Mouse (Mus musculus): Measurements from ENCODE around the gene Spata20.

The Spata20 gene

GRCm38 (mm10) chr11:94486001-94486400, at the start of gene Spata20:
Spata20 (minus strand) TSS chr11:94486179.
- DNase-seq (ENCODE audit: low read depth, low spot score) = no peak

- DNase-seq (ENCODE audit: low read depth, low spot score) = no peak
Observed at GRCm38 (mm10) chr11:94533171-94533570, 47.2 kb upstream of the Spata20 start.

GRCm38 (mm10) chr11:94528879-94529278, 42.9 kb upstream of the Spata20 start:
- no peak for DNase-seq (ENCODE audit: low read depth, low spot score)

- no peak for DNase-seq (ENCODE audit: low read depth, low spot score)
Observed at GRCm38 (mm10) chr11:94526171-94526879, 40.3 kb upstream of the Spata20 start.

GRCm38 (mm10) chr11:94521219-94521843, 35.4 kb upstream of the Spata20 start, which contains the start of gene Mycbpap:
Mycbpap (minus strand) TSS chr11:94521742.
- no peak for DNase-seq (ENCODE audit: low read depth, low spot score)

GRCm38 (mm10) chr11:94513452-94513851, 27.5 kb upstream of the Spata20 start:
- no peak for DNase-seq (ENCODE audit: low read depth, low spot score)

- DNase-seq (ENCODE audit: low read depth, low spot score) = no peak
Observed at GRCm38 (mm10) chr11:94508976-94509375, 23.0 kb upstream of the Spata20 start.

GRCm38 (mm10) chr11:94501482-94501881, 15.5 kb upstream of the Spata20 start:
- no peak for DNase-seq (ENCODE audit: low read depth, low spot score)

GRCm38 (mm10) chr11:94500362-94500761, 14.4 kb upstream of the Spata20 start:
- no peak for DNase-seq (ENCODE audit: low read depth, low spot score)

- DNase-seq (ENCODE audit: low read depth, low spot score) = no peak
Observed at GRCm38 (mm10) chr11:94499661-94500152, 13.7 kb upstream of the Spata20 start, which contains the start of gene Epn3. Epn3 (minus strand) TSS chr11:94499974.

GRCm38 (mm10) chr11:94499035-94499434, 13.1 kb upstream of the Spata20 start:
- no peak for DNase-seq (ENCODE audit: low read depth, low spot score)

GRCm38 (mm10) chr11:94498093-94498996, 12.4 kb upstream of the Spata20 start:
- no peak for DNase-seq (ENCODE audit: low read depth, low spot score)

GRCm38 (mm10) chr11:94495415-94495814, 9.4 kb upstream of the Spata20 start:
- DNase-seq (ENCODE audit: low read depth, low spot score) = no peak

- DNase-seq (ENCODE audit: low read depth, low spot score) = no peak
Observed at GRCm38 (mm10) chr11:94491749-94492099, 5.7 kb upstream of the Spata20 start.

GRCm38 (mm10) chr11:94491035-94491748, 5.2 kb upstream of the Spata20 start:
- no peak for DNase-seq (ENCODE audit: low read depth, low spot score)

- no peak for DNase-seq (ENCODE audit: low read depth, low spot score)
Observed at GRCm38 (mm10) chr11:94489745-94490144, 3.8 kb upstream of the Spata20 start.

- DNase-seq (ENCODE audit: low read depth, low spot score) = no peak
Observed at GRCm38 (mm10) chr11:94488767-94489533, 3.0 kb upstream of the Spata20 start.

- DNase-seq (ENCODE audit: low read depth, low spot score) = no peak
Observed at GRCm38 (mm10) chr11:94485223-94485622, 756 bp downstream of the Spata20 start.

GRCm38 (mm10) chr11:94484636-94485035, 1.3 kb downstream of the Spata20 start:
- DNase-seq (ENCODE audit: low read depth, low spot score) = no peak

GRCm38 (mm10) chr11:94483921-94484320, 2.1 kb downstream of the Spata20 start:
- DNase-seq (ENCODE audit: low read depth, low spot score) = no peak

- no peak for DNase-seq (ENCODE audit: low read depth, low spot score)
Observed at GRCm38 (mm10) chr11:94483436-94483835, 2.5 kb downstream of the Spata20 start.
